Mouse (Mus musculus) cortical plate, adult 2 months (tissue): ENCODE measurements around the gene Prr11. TPM values are rescaled to one million over a fixed set of nuclear protein-coding genes. Genes with fewer than 3 reads are reported as not detected.

ENCODE experiments used
- H3K27ac ChIP-seq: fragments of 200-500 bp; 2 replicates; pipeline ENCODE4 v1.5.1; 2012; ENCODE audit warnings: low read length, control low read depth, inconsistent platforms; ENCODE audit not compliant: insufficient read depth
- H3K4me1 ChIP-seq: fragments of 200-500 bp; 2 replicates; pipeline ENCODE4 v1.6.1; 2011; ENCODE audit warnings: low read length; ENCODE audit not compliant: control insufficient read depth, insufficient read depth
- H3K4me3 ChIP-seq: fragments of 200-500 bp; 2 replicates; pipeline ENCODE4 v1.5.1; 2011; ENCODE audit warnings: mild to moderate bottlenecking, low read length, control low read depth; ENCODE audit not compliant: insufficient read depth
- CTCF ChIP-seq: fragments of 200-500 bp; IDR thresholded peaks from 2 replicates; pipeline ENCODE4 v1.5.1; 2011; ENCODE audit warnings: mild to moderate bottlenecking, control low read depth, low read length; ENCODE audit not compliant: insufficient read depth; ENCODE audit errors: extremely low read depth
- POLR2A ChIP-seq: fragments of 200-500 bp; IDR thresholded peaks from 2 replicates; pipeline ENCODE4 v1.6.1; 2011; ENCODE audit warnings: mild to moderate bottlenecking, low read length, control low read depth; ENCODE audit not compliant: insufficient read depth; ENCODE audit errors: extremely low read depth
- polyA plus RNA-seq: library from polyadenylated mRNA; depleted of rRNA; stranded (reverse); fragments of >200 nt; gene quantifications from 2 replicates; pipeline ENCODE4 v1.2.3, GENCODE M21; 2012; rRNA removed

Prr11 gene
- 0.38 and 0.69 TPM in 2 replicates for polyA plus RNA-seq

DNA sequence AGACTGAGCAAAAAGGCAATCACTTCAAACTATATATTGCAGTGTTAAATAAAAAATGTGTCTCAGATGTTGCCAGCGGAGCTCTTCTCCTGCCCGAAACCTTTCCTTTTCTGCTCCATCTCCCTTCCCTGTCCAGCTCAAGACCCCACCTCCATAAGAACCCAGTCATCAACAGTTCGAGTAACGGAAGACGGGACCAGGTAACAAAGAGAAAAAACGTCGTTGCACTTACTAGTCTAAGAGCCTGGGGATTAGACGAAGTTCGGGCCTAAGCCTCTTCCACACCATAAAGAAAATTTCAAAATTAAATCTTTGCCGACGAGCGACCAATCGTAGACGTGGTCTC is at the start of gene Prr11:
Gene Prr11, minus strand, starts transcription at position 300 of the 346 bp plus-strand sequence.
- TF ChIP-seq POLR2A (no peak), CTCF (no peak)
- H3K4me3 ChIP-seq: peak within 1 kb of the TSS; percentile 48
- no peaks in the 10 kb centered on the region; the same call in 1 of the 2 replicates for H3K4me1 ChIP-seq
- H3K27ac ChIP-seq: no peak within 1 kb of the TSS

DNA sequence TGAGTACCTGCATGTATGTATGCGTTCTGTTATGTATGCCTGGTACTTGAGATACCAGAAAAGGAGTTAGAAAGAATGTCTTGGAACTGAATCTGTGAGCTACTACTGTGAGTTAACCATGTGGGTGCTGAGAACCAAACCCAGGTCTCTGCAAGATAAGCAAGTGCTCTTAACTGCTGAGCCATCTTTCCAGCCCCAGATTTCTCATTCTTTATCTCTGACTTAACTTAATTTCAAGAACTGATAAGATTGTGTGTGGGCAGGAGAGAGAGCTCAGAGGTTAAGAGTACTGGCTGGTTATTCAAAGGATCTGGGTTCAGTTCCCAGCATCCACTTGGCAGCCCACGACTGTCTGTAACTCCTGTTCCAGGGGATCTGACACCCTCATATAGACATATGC is 49.5 kb upstream of the Prr11 start:
- H3K4me1 ChIP-seq: no peaks in the 10 kb centered on the region; the same call in 1 of the 2 replicates
- no peak overlapping the region for H3K27ac ChIP-seq
- H3K4me3 ChIP-seq: no peak overlapping the region
- no peak for TF ChIP-seq CTCF
- no peak for TF ChIP-seq POLR2A

DNA sequence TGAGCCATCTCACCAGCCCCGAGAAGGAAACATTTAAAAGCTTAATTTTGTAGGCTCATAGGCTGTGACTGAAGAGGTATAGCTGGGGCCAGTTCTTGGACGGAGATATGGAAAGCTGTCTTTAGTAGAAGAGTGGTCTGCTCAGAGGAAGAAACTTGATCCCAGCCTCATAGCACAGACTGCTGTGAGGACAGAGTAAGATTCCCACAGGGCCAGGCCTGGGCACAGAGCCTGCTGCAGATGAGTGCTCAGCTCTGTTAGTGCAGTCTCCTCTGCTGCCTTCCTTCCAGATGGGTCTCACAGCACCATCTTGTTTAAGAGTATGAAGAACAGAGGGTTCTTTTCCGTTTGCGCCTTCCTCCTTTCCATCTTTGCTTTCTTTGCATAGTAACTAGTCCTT is 27.7 kb upstream of the Prr11 start:
- TF ChIP-seq POLR2A (no peak), CTCF (no peak)
- Histone ChIP-seq H3K27ac (no peak overlapping the region), H3K4me1 (no peaks in the 10 kb centered on the region), H3K4me3 (no peak overlapping the region)

DNA sequence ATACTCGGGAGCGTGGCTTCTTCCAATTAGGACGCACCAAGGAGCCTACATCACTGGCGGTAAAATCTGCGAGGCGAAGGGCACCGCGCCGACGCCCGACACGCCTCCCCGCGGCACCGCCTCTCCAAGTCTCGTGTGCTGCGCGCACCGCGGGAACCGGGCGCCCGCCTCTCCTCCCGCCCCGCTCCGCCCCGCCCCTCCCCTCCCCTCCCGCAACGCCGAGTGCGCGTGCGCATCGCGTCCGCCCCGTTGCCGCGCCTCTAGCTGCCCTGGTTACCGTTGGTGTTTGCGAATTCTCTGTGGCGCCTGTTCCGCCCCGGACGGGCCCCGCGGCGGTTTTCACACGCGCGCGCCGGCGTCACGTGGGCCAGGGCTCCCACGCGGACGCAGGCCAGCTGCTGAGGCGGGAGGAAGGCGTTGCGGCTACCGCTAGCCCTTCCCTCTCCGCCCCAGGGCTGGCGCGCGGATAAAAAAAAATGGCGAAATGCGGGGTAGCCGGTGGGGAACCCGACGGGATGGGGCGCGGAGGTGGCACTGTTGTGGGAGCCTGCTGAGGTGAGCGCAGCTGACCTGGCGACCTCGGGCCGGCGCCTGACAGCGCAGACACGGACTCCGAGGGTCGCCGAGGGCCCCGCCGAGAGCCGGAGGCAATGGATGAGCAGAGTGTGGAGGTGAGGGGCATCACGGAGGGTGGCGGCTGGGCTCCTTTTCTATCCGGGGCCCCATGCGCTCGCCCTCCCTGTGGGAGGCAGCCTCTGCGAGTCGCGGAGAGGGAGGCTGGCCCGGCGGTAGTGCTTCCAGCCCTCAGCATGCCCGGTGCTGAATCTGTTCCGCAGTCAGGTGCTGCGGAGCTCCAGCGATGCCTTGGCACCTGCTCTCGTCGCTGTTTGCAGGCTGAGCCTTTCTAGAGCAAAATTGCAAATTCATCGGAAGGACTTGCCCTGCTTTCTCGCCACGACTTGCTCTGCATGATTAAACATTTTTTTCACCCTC is 18.6 kb upstream of the Prr11 start, which contains the start of gene Trim37:
Gene Trim37, plus strand, starts transcription at position 254 of the 993 bp plus-strand sequence.
- peak within 1 kb of the TSS; percentile 91 for H3K27ac ChIP-seq
- TF ChIP-seq POLR2A (peak; percentile 37; the same call in 1 of the 2 replicates), CTCF (no peak)
- H3K4me1 ChIP-seq: peaks cover 3% of the 10 kb centered on the region
- peak within 1 kb of the TSS; percentile 94 for H3K4me3 ChIP-seq

DNA sequence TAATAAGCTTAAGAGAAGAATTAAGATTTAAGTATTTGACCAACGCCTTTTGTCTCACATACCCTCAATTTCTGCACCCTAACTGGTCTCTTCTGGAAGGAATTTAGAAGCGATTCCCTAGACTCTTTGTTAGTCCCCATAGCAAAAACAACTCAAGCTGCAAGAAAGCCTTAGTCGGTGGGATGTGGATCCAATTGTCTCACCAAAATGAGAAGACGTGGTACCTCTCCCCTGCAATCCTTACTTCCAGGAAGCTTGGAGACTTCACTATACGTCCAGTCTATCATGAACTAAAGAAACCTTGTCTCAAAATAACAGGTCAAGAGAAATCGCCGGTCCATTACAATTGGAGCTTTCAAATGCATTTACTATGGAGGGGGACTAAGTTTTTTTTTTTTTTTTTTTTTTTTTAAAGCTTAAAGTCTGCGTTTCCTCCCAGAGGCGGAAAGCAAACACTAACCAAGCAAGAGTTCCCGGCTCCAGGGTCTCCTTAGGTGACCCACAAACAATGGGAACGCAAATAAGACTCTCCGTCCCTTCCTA is 17.8 kb upstream of the Prr11 start:
- Histone ChIP-seq H3K4me3 (peak overlapping the region; percentile 94), H3K27ac (no peak overlapping the region), H3K4me1 (peaks cover 3% of the 10 kb centered on the region)
- TF ChIP-seq POLR2A (no peak), CTCF (no peak)

- TF ChIP-seq POLR2A (no peak), CTCF (no peak)
- H3K27ac ChIP-seq: no peak overlapping the region
- peaks cover 3% of the 10 kb centered on the region for H3K4me1 ChIP-seq
- no peak overlapping the region for H3K4me3 ChIP-seq
Measured at GRCm38 (mm10) chr11:87125562-87125961, 17.1 kb upstream of the Prr11 start.

DNA sequence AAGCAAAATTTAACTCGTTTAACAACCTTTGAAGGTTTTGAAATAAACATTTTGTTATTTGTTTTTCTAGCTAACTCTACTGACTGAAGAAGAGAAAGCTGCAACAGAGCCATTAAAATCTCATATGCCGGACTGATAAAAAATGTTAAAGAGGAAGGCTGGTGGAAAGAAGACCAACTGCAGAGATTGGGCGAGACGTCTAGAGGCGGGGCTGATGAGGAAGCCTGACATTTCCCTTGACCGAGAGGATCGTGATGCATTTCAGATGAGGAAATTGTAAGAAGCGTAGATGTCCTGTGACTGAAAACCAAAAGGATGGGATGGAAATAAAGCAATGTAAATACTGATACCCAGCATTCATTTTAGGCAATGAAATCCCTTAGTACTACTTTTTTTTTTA is 13.4 kb upstream of the Prr11 start:
- no peaks in the 10 kb centered on the region for H3K4me1 ChIP-seq
- no peak overlapping the region for H3K4me3 ChIP-seq
- no peak for TF ChIP-seq POLR2A
- no peak for TF ChIP-seq CTCF
- H3K27ac ChIP-seq: no peak overlapping the region

DNA sequence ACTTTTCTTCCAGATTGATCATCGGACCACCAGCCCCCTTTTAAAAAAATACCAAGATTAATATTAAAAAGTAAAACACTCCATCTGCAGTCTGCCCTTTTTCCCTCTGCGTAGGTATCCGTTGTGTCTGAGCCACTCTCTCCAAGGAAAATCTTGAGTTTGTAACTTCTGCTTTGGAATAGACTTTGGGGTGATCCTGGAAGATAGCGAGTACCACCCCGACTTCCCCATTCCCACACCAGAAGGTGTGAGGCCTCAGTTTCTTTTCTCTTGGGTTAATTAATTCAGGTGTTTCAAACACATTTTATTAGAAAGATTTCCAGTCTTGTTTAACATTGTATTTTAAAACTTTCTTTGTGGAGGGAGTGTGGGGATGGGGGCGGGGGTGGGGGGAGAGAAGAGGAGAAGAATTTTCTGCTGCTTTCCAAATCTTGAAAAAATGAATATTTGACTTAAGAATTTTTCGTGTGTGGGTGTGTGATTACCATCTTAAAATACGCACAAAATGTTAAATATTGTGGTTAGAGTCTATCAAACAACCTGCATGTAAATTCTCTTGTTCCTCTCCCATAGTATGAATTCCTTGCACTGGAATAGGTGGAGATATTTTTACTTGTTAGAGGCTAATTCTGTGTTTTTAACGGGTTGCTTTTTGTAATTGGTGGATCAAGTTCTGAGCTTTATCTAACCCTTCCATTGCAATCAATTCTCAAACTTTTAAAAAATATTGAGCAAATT is 1.8 kb upstream of the Prr11 start:
- TF ChIP-seq CTCF (no peak), POLR2A (no peak)

GRCm38 (mm10) chr11:87109519-87110171 is 1.1 kb upstream of the Prr11 start:
- peak overlapping the region; percentile 48 for H3K4me3 ChIP-seq
- no peak overlapping the region for H3K27ac ChIP-seq
- H3K4me1 ChIP-seq: no peaks in the 10 kb centered on the region; the same call in 1 of the 2 replicates
- TF ChIP-seq POLR2A (no peak), CTCF (no peak)

More for the DNA sequence above, 1.8 kb upstream of the Prr11 start:
- peak overlapping the region; percentile 48 for H3K4me3 ChIP-seq
- H3K27ac ChIP-seq: no peak overlapping the region
- H3K4me1 ChIP-seq: no peaks in the 10 kb centered on the region; the same call in 1 of the 2 replicates
